Mouse (Mus musculus): ENCODE data around the gene Ankrd13d.

DNA sequence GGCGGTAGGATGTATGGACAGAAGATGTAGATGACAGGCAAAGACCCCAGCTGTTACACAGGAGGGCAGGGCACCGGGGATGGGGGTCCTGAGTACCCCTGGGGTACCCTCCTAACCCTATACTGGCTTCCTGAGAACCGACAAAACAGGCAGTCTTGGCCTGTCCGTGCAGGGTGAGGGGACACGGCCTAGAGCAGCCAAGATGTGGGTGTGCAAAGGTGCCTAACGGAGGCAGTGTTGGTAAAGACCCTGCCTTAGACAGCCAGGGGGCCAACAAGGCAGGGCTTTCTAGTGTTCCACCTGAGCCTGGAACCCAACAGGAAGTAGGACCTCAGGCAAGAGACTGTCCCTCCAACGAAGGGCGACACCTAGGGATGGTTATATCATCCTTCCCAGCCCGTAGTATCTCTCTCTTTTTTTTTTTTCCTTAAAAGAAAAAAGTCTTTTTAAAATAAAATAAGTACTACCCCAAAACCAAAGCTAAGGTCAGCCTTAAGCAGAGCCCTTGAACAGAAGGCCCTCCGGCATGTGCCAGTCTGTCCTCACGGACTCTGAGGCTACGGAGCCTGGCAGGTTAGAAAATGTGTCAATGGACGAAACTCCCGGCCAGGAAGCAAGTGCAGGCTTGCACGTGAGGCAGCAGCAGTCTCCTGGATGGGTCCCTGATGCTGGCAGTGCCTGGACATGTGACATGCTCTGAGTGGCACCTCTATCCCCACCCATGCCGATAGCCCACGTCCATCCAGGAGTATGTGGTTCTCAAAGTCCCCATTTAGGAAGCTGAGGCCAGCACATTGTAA is 15.6 kb upstream of the Ankrd13d start:
- TF ChIP-seq MAX (IDR thresholded peaks at IDR 0.05; ENCODE audit: low read depth) (no peak), MYOG (IDR thresholded peaks at IDR 0.05; ENCODE audit: control insufficient read depth in 1 of 3, insufficient read depth in 1 of 3, insufficient read length in 2 of 3, low read depth in 2 of 3) (no peak), MYOD1 (IDR thresholded peaks at IDR 0.05; ENCODE audit: control insufficient read depth in 1 of 3, insufficient read length in 2 of 3, low read depth in 2 of 3) (no peak), POLR2A (IDR thresholded peaks at IDR 0.05; ENCODE audit: insufficient read length, low read depth) (no peak), USF1 (IDR thresholded peaks at IDR 0.05; ENCODE audit: low read depth) (no peak), POLR2AphosphoS2 (IDR thresholded peaks at IDR 0.05; ENCODE audit: insufficient read length, low read depth) (no peak), E2F4 (IDR thresholded peaks at IDR 0.05; ENCODE audit: insufficient read depth) (no peak), TCF12 (IDR thresholded peaks at IDR 0.05; ENCODE audit: insufficient read depth, poor library complexity, severe bottlenecking) (no peak), TCF3 (IDR thresholded peaks at IDR 0.05; ENCODE audit: insufficient read length, low read depth) (no peak), REST (IDR thresholded peaks at IDR 0.05; ENCODE audit: insufficient read depth, insufficient read length) (no peak), SRF (IDR thresholded peaks at IDR 0.05; ENCODE audit: control insufficient read depth, insufficient read length, low read depth) (no peak), CEBPB (IDR thresholded peaks at IDR 0.05; ENCODE audit: insufficient read depth, poor library complexity, severe bottlenecking) (no peak)

All from myocyte (in vitro differentiated cells).